Mouse (Mus musculus): ENCODE results near the gene Mkrn1. TPM values are rescaled to one million over a fixed set of nuclear protein-coding genes. Genes with fewer than 3 reads are reported as not detected.
"Not testable (repeated sequence)": the region's sequence is repeated elsewhere in the genome, so short reads cannot be mapped to it uniquely, and the experiment has no call there.

Gene Mkrn1
- total RNA-seq, 2 experiments from 2014 or later: 161 to 180 TPM

- intact Hi-C loops (cut with DNase I): no loop called here
- DNase-seq (ENCODE audit: low spot score in 2 of 2): no peak
Observed at GRCm38 (mm10) chr6:39434111-39434885, 14.0 kb upstream of the Mkrn1 start.

DNA sequence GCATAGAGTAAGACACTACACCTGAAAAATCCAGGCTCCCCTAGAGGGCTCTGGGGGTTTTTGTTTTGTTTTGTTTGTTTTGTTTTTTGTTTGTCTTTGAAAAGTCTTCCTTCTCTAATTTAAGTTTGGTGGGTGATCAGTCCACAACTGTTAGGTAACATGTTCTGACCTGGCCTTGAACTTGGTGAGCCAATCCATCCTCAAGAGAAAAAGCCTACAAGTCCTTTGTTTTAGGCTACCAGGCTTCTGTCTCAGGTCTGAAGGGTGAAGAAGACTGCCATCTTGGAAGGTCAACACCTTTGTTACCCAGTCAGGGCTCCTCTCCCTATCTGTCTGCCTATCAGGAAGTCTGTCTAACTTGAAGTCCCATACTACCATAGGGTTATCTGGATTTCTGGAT, 13.4 kb upstream of the Mkrn1 start:
- no peak for DNase-seq (ENCODE audit: low spot score in 2 of 2)
- intact Hi-C loops (cut with DNase I): no loop called here

GRCm38 (mm10) chr6:39433174-39433573, 12.9 kb upstream of the Mkrn1 start:
- DNase-seq (ENCODE audit: low spot score in 2 of 2): no peak
- intact Hi-C loops (cut with DNase I): no loop called here

DNA sequence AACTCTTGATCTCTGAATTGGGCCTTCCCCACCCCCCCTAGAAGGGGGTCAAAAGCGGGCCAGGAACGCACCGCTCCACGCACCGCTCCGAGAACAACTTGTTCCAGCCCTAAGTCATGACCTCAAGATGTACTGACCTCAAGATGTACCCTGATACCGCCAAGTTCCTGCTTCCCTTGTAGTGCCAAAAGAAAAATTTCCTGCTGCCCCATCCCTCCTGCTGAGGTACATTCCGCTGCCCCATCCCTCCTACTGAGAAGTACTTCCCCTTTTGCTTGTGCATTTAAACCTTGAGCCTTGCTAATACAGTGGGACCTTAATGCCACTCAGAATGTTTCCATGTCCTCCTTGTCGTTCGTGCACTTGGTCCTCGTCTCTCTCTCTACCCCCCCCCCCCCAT, 10.5 kb upstream of the Mkrn1 start:
- intact Hi-C loops (cut with DNase I): no loop called here
- no peak for DNase-seq (ENCODE audit: low spot score in 2 of 2)

DNA sequence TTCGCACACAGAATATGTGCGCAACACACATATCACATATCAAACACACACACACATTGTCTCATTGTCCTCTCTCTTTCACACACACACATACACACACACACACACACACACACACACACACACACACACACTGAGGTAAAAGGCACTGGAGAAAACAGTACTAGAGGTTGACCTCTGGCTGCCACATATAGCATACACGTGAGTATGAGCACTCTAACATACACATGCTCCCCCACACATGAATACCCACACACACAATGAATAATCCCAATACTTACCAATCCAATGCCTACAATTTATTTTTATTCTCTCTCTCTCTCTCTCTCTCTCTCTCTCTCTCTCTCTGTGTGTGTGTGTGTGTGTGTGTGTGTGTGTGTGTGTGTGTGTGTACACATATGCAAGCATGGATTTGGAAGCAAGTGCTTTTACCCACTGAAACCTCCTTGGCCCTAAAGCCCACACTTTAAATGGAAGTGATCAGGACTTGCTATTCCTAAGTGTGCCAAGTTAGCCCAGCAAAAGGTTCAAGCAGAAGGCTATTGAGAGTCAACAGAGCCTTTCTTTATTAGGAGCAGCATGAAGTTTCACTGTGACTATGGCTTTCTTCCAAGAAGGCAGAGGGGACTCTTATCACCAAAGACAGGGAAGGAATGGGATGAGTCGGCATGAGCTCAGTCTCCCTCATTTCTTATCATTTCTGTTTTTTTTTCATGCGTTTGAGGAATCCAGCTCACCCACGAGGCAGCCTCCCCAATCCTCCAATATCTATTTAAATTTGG, 8.9 kb upstream of the Mkrn1 start:
- intact Hi-C loops (cut with DNase I): no loop called here
- no peak for DNase-seq (ENCODE audit: low spot score in 2 of 2)

- no peak for DNase-seq (ENCODE audit: low spot score in 2 of 2)
- intact Hi-C loops (cut with DNase I): no loop called here
Observed at GRCm38 (mm10) chr6:39427276-39428003, 7.2 kb upstream of the Mkrn1 start.

GRCm38 (mm10) chr6:39426725-39427124, 6.5 kb upstream of the Mkrn1 start:
- DNase-seq (ENCODE audit: low spot score in 2 of 2): no peak
- intact Hi-C loops (cut with DNase I): no loop called here

GRCm38 (mm10) chr6:39425181-39425580, 4.9 kb upstream of the Mkrn1 start:
- no peak for DNase-seq (ENCODE audit: low spot score in 2 of 2)
- intact Hi-C loops (cut with DNase I): no loop called here

DNA sequence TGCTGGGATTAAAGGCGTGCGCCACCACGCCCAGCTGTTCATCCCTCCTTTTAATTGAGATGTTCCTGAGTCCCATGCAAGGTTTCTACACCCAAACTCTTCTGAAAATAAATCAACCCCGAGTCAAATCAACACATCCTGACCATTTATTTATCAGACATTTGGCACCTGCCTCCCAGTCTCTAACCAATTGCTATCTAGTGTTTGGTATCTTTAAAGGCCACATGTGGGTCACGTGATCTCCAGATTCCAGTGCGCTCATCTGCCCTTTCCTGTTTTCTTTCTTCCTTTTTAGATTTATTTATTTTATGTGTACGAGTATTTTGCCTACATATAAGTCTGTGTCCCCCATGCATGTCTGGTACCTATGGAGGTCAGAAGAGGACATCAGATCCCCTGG, 3.4 kb upstream of the Mkrn1 start:
- intact Hi-C loops (cut with DNase I): no loop called here
- no peak for DNase-seq (ENCODE audit: low spot score in 2 of 2)

DNA sequence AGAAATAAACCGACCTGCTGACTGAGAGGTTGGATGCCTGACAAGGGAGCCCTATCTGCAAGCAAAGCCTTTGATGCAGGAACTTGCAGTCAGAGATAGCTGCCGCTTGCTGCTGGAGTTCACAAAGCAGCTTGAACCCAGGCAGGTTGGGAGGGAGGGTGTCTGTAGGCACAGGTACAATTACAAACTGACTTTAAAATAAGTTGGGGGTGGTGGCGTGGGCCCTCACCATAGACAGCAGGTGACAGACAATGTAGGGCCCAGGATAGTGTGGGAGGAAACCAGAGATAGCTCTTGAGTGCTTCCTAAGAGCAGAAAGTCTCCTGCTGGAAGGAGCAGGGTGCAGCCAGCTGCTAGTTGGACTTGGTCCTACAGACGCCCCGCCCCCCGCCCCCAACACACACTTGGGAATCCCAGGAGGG, 2.9 kb upstream of the Mkrn1 start:
- intact Hi-C loops (cut with DNase I): no loop called here
- peak in 1 of 2 experiments; percentile 32 for DNase-seq (ENCODE audit: low spot score in 2 of 2)

DNA sequence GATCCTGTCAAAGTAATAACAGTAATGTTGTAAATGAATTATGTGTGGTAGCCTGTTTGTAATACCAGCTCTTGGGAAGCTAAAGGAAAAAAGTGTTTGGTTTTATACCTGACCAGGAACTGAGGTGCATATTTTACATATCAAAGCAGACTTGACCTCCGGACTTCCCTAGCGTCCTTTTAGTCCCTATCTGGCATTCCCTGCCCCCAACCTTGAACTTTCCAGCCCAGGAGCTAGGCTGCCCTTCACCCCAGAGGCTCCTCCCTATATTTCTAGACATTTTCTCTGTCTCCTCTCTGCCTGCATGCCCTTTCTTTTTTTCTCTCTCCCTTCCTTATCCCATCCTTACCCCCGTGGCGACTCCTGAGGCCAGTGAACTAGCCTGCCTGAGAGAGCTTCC, 605 bp upstream of the Mkrn1 start:
- no peak for DNase-seq (ENCODE audit: low spot score in 2 of 2)
- intact Hi-C loops (cut with DNase I): no loop called here

- peak in 1 of 2 experiments; percentile 47 for DNase-seq (ENCODE audit: low spot score in 2 of 2)
- intact Hi-C loops (cut with DNase I): no loop called here
Observed at GRCm38 (mm10) chr6:39419386-39419850, 844 bp downstream of the Mkrn1 start.

- DNase-seq (ENCODE audit: low spot score in 2 of 2); intact Hi-C loops (cut with DNase I): not testable (repeated sequence)
Observed at GRCm38 (mm10) chr6:39416654-39417053, 3.6 kb downstream of the Mkrn1 start.

DNA sequence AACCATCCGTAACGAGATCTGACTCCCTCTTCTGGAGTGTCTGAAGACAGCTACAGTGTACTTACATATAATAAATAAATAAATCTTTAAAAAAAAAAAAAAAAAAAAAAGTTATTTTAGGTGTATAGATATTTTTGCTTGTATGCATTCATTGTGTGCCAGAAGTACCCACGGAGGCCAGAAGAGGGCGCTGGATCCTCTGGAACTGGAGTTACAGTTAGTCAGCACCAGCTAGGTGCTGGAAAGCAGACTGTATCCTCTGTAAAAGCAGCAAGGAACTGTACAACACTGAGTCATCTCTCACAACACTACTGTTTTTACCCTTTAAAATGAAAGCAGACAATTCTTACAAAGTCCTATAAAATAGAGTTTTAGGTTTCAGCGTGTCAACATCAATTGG, 4.5 kb downstream of the Mkrn1 start:
- intact Hi-C loops (cut with DNase I): no loop called here
- DNase-seq (ENCODE audit: low spot score in 2 of 2): peak; percentile 80 to 91

DNA sequence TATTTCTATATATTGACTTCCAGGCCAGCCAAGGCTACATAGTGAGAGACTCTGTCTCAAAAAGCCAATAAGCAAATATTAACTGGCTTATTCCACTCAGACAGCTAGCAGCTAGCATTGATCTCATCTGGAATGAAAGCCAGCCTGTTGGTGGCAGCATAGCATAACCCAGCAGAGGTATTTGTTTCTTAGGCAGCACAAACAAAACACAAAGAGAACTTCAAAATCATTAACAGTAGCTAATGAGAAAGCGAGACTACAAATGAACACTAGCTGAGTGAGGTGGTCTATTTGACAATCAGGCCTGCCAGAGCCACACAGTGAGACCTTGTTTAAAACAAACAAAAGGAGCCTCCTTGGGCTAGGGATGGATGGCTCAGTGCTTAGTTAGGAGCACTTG, 6.2 kb downstream of the Mkrn1 start:
- intact Hi-C loops (cut with DNase I): no loop called here
- peak in 1 of 2 experiments; percentile 23 for DNase-seq (ENCODE audit: low spot score in 2 of 2)

- intact Hi-C loops (cut with DNase I): no loop called here
- no peak for DNase-seq (ENCODE audit: low spot score in 2 of 2)
Observed at GRCm38 (mm10) chr6:39406480-39406879, 13.8 kb downstream of the Mkrn1 start.

DNA sequence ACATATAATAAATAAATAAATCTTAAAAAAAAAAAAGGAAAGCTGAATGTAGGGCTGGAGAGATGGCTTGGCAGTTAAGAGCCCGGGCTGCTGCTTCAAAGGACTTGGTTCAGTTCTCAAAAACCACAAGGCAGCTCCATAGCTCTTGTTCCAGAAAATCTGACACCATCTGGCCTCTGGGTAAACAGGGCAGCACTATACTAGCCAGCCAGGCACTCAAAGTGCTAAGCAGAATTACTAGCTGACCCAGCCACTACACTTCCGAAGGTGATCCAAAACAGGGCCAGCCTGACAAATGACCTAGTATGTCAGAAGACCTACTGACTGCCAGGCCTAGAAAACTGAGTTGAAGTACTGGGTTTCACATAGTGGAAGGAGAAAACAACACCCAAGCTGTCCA, 17.1 kb downstream of the Mkrn1 start:
- no peak for DNase-seq (ENCODE audit: low spot score in 2 of 2)
- intact Hi-C loops (cut with DNase I): no loop called here

DNA sequence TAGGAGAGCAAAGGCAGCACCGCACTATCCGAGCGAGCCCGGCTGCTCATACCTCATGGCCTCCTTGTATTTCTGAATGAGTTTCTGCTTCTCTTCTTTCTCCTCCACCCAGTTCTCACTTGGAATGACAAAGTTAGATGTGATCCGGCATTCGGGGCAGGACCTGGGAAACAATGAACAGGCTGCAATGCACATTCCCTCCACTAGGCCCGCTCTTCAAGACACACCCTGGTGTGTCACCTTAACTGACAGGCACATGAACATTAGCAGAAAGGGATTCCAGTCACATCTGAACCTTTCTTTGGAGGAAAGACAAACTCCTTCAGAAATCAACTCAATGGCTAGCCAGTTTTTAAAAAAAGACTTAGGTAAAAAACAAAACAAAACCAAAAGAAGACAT, 19.9 kb downstream of the Mkrn1 start:
- DNase-seq (ENCODE audit: low spot score in 2 of 2): no peak
- intact Hi-C loops (cut with DNase I): no loop called here

DNA sequence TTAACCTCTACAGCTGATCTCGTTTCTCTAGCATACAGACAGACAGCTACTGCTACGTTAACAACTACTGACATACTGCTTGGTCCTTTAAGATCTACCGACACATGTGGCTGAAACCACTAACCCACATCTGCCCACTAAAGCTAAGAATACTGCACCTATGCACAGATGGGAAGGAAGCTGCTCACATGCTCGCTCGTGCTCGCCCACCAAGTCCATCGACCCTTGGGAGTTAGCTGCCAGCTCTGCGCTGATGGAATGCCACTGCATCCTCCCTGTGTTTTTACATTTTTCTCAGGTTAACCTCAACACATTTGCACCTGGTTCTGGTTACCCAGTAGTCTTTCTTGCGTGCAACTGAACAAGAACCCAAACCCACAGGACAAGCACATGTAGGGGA, 21.9 kb downstream of the Mkrn1 start:
- DNase-seq (ENCODE audit: low spot score in 2 of 2): no peak
- intact Hi-C loops (cut with DNase I): no loop called here

DNA sequence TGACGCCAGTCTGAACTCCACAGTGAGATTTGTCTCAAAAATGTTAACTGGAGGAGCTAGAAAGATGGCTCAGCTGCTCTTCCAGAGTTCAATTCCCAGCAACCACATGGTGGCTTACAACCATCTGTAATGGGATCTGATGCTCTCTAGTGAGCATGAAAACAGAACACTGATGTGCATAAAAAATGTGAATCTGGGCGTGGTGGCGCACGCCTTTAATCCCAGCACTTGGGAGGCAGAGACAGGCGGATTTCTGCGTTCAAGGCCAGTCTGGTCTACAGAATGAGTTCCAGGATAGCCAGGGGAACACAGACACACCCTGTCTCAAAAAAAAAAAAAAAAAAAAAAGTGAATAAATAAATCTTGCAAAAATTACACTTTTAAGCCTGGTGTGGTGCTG, 23.2 kb downstream of the Mkrn1 start:
- no peak for DNase-seq (ENCODE audit: low spot score in 2 of 2)
- intact Hi-C loops (cut with DNase I): no loop called here

Data from left cerebral cortex, postnatal 14 days (tissue).